Mouse (Mus musculus) embryonic facial prominence, embryonic 12.5 days (tissue): ENCODE measurements at regions not wholly inside any gene's neighbourhood (a gene's known extent, or its start where the extent isn't known, plus 50 kb on each side); places are given as distances from the start of the nearest gene placed in this dataset.
A peak's percentile ranks its signal among the peaks of the same experiment; 100 is the strongest.
"Not testable (repeated sequence)": the region's sequence is repeated elsewhere in the genome, so short reads cannot be mapped to it uniquely, and the experiment has no call there.

Experiments
- ATAC-seq: fragments of 200-750 bp; cut with Nextera tagmentation; 2 replicates; pipeline ENCODE4 v1.8.0; 2017; ENCODE audit not compliant: insufficient number of reproducible peaks, insufficient read depth, low FRiP score, low TSS enrichment
- H3K27ac ChIP-seq: fragments of 300-500 bp; sonication (generic); 2 replicates; pipeline ENCODE4 v1.5.1; 2016; ENCODE audit warnings: mild to moderate bottlenecking
- H3K27me3 ChIP-seq: fragments of 300-500 bp; sonication (generic); 2 replicates; pipeline ENCODE4 v1.6.1; 2016; ENCODE audit warnings: mild to moderate bottlenecking, moderate library complexity
- H3K36me3 ChIP-seq: fragments of 300-500 bp; sonication (generic); 2 replicates; pipeline ENCODE4 v1.6.1; 2016; ENCODE audit warnings: mild to moderate bottlenecking
- H3K4me1 ChIP-seq: fragments of 300-500 bp; sonication (generic); 2 replicates; pipeline ENCODE4 v1.6.1; 2016
- H3K4me2 ChIP-seq: fragments of 300-500 bp; sonication (generic); replicated peaks from 2 replicates; pipeline ENCODE4 v1.6.1; 2016; ENCODE audit warnings: mild to moderate bottlenecking, moderate library complexity
- H3K4me3 ChIP-seq: fragments of 300-500 bp; sonication (generic); 2 replicates; pipeline ENCODE4 v1.5.1; 2016; ENCODE audit warnings: mild to moderate bottlenecking
- H3K9ac ChIP-seq: fragments of 300-500 bp; sonication (generic); 2 replicates; pipeline ENCODE4 v1.6.1; 2016; ENCODE audit warnings: mild to moderate bottlenecking, moderate library complexity
- H3K9me3 ChIP-seq: fragments of 300-500 bp; sonication (generic); 2 replicates; pipeline ENCODE4 v1.6.1; 2016; ENCODE audit warnings: mild to moderate bottlenecking, moderate library complexity
- WGBS: fragments of 180-500 bp; shearing (Covaris S2); methylation state at CpG from one replicate; pipeline ENCODE4 v1.1.7; 2016; 5-methylcytosine and 5-hydroxymethylcytosine counted together

- H3K4me3 ChIP-seq, H3K27ac ChIP-seq, H3K36me3 ChIP-seq, ATAC-seq, H3K27me3 ChIP-seq, H3K4me2 ChIP-seq, H3K4me1 ChIP-seq, H3K9ac ChIP-seq, H3K9me3 ChIP-seq: not testable (repeated sequence)
- 89% methylated on average over 1 of the region's 1 CpGs for WGBS
Observed at GRCm38 (mm10) chr11:40159161-40159560, 535.8 kb downstream of the Mat2b start.

- no peak overlapping the region for H3K4me2 ChIP-seq
- no peak for ATAC-seq
- no peaks in the 10 kb centered on the region for H3K9me3 ChIP-seq
- no peaks in the 10 kb centered on the region for H3K27me3 ChIP-seq
- no peaks in the 10 kb centered on the region for H3K4me1 ChIP-seq
- no peak overlapping the region for H3K27ac ChIP-seq
- H3K4me3 ChIP-seq, result no peak overlapping the region
- WGBS, result 18% methylated on average over 4 of the region's 4 CpGs
- H3K9ac ChIP-seq, result no peak overlapping the region
- H3K36me3 ChIP-seq, result no peaks in the 10 kb centered on the region
Observed at GRCm38 (mm10) chr11:40149312-40149711, 545.7 kb downstream of the Mat2b start.

- Histone ChIP-seq H3K4me2 (no peak overlapping the region), H3K9ac (no peak overlapping the region), H3K4me3 (no peak overlapping the region), H3K9me3 (no peaks in the 10 kb centered on the region), H3K27ac (no peak overlapping the region), H3K4me1 (no peaks in the 10 kb centered on the region), H3K27me3 (no peaks in the 10 kb centered on the region), H3K36me3 (no peaks in the 10 kb centered on the region)
- no peak for ATAC-seq
- WGBS, result 79% methylated on average over 7 of the region's 7 CpGs
Observed at GRCm38 (mm10) chr11:40137803-40138202, 557.2 kb downstream of the Mat2b start.

- no peaks in the 10 kb centered on the region for H3K27me3 ChIP-seq
- no peak overlapping the region for H3K4me3 ChIP-seq
- ATAC-seq, result no peak
- no peaks in the 10 kb centered on the region for H3K36me3 ChIP-seq
- H3K9me3 ChIP-seq, result 0 out of 2 replicates have a peak, but pooled peaks cover 2% of the 10 kb centered on the region
- no peaks in the 10 kb centered on the region for H3K4me1 ChIP-seq
- no peak overlapping the region for H3K4me2 ChIP-seq
- H3K27ac ChIP-seq, result no peak overlapping the region
- no peak overlapping the region for H3K9ac ChIP-seq
- WGBS, result 95% methylated on average over 1 of the region's 1 CpGs
Observed at GRCm38 (mm10) chr11:40102613-40103012, 592.4 kb downstream of the Mat2b start.

GRCm38 (mm10) chr11:40074317-40074716 lies 620.7 kb downstream of the Mat2b start:
- 0 out of 2 replicates have a peak, but pooled peaks have one; percentile 64 for ATAC-seq
- Histone ChIP-seq H3K27me3 (no peaks in the 10 kb centered on the region), H3K4me1 (no peaks in the 10 kb centered on the region), H3K27ac (no peak overlapping the region), H3K4me3 (no peak overlapping the region), H3K36me3 (no peaks in the 10 kb centered on the region), H3K9me3 (no peaks in the 10 kb centered on the region), H3K4me2 (no peak overlapping the region), H3K9ac (no peak overlapping the region)
- 92% methylated on average over 2 of the region's 2 CpGs for WGBS

- Histone ChIP-seq H3K9me3 (no peaks in the 10 kb centered on the region), H3K36me3 (no peaks in the 10 kb centered on the region), H3K4me1 (no peaks in the 10 kb centered on the region), H3K27ac (no peak overlapping the region), H3K27me3 (no peaks in the 10 kb centered on the region), H3K4me3 (no peak overlapping the region), H3K4me2 (no peak overlapping the region), H3K9ac (no peak overlapping the region)
- ATAC-seq, result no peak
- 58% methylated on average over 1 of the region's 1 CpGs for WGBS
Observed at GRCm38 (mm10) chr11:40050503-40050902, 644.5 kb downstream of the Mat2b start.

- 74% methylated on average over 3 of the region's 3 CpGs for WGBS
- H3K27ac ChIP-seq, result no peak overlapping the region
- no peaks in the 10 kb centered on the region for H3K27me3 ChIP-seq
- H3K9ac ChIP-seq, result no peak overlapping the region
- no peak overlapping the region for H3K4me3 ChIP-seq
- no peaks in the 10 kb centered on the region for H3K4me1 ChIP-seq
- H3K4me2 ChIP-seq, result no peak overlapping the region
- H3K9me3 ChIP-seq, result no peaks in the 10 kb centered on the region
- H3K36me3 ChIP-seq, result no peaks in the 10 kb centered on the region
- ATAC-seq, result no peak
Observed at GRCm38 (mm10) chr11:40027511-40027910, 667.5 kb downstream of the Mat2b start.

- Histone ChIP-seq H3K27ac (no peak overlapping the region), H3K36me3 (no peaks in the 10 kb centered on the region), H3K27me3 (no peaks in the 10 kb centered on the region), H3K9ac (no peak overlapping the region), H3K4me1 (no peaks in the 10 kb centered on the region), H3K4me3 (no peak overlapping the region), H3K4me2 (no peak overlapping the region), H3K9me3 (no peaks in the 10 kb centered on the region)
- 58% methylated on average over 2 of the region's 2 CpGs for WGBS
- ATAC-seq, result no peak
Observed at GRCm38 (mm10) chr11:39999483-39999882, 695.5 kb downstream of the Mat2b start.

GRCm38 (mm10) chr11:39998612-39999011 lies 696.4 kb downstream of the Mat2b start:
- Histone ChIP-seq H3K4me3 (no peak overlapping the region), H3K27ac (no peak overlapping the region), H3K9me3 (no peaks in the 10 kb centered on the region), H3K9ac (no peak overlapping the region), H3K4me2 (no peak overlapping the region), H3K27me3 (no peaks in the 10 kb centered on the region), H3K36me3 (no peaks in the 10 kb centered on the region), H3K4me1 (no peaks in the 10 kb centered on the region)
- ATAC-seq, result no peak
- WGBS, result 47% methylated on average over 1 of the region's 1 CpGs

GRCm38 (mm10) chr11:39972585-39972984 lies 722.4 kb downstream of the Mat2b start:
- Histone ChIP-seq H3K9me3 (no peaks in the 10 kb centered on the region), H3K9ac (no peak overlapping the region), H3K4me2 (no peak overlapping the region), H3K27me3 (no peaks in the 10 kb centered on the region), H3K4me3 (no peak overlapping the region), H3K4me1 (no peaks in the 10 kb centered on the region), H3K36me3 (no peaks in the 10 kb centered on the region), H3K27ac (no peak overlapping the region)
- 78% methylated on average over 4 of the region's 4 CpGs for WGBS
- no peak for ATAC-seq

- no peak for ATAC-seq
- no peaks in the 10 kb centered on the region for H3K36me3 ChIP-seq
- H3K9ac ChIP-seq, result no peak overlapping the region
- no peaks in the 10 kb centered on the region for H3K4me1 ChIP-seq
- no peak overlapping the region for H3K4me3 ChIP-seq
- H3K4me2 ChIP-seq, result no peak overlapping the region
- no peaks in the 10 kb centered on the region for H3K27me3 ChIP-seq
- no peaks in the 10 kb centered on the region for H3K9me3 ChIP-seq
- H3K27ac ChIP-seq, result no peak overlapping the region
Observed at GRCm38 (mm10) chr11:39963705-39964104, 731.3 kb downstream of the Mat2b start.

- no peak overlapping the region for H3K4me2 ChIP-seq
- H3K36me3 ChIP-seq, result no peaks in the 10 kb centered on the region
- ATAC-seq, result no peak
- H3K27ac ChIP-seq, result no peak overlapping the region
- no peaks in the 10 kb centered on the region for H3K4me1 ChIP-seq
- no peaks in the 10 kb centered on the region for H3K27me3 ChIP-seq
- H3K9ac ChIP-seq, result no peak overlapping the region
- no peaks in the 10 kb centered on the region for H3K9me3 ChIP-seq
- no peak overlapping the region for H3K4me3 ChIP-seq
Observed at GRCm38 (mm10) chr11:39954426-39954825, 740.6 kb downstream of the Mat2b start.

- WGBS, result 72% methylated on average over 2 of the region's 2 CpGs
- ATAC-seq, result no peak
- H3K9me3 ChIP-seq, result no peaks in the 10 kb centered on the region
- no peaks in the 10 kb centered on the region for H3K36me3 ChIP-seq
- no peaks in the 10 kb centered on the region for H3K4me1 ChIP-seq
- H3K27me3 ChIP-seq, result no peaks in the 10 kb centered on the region
- H3K4me2 ChIP-seq, result no peak overlapping the region
- no peak overlapping the region for H3K27ac ChIP-seq
- no peak overlapping the region for H3K9ac ChIP-seq
- no peak overlapping the region for H3K4me3 ChIP-seq
Observed at GRCm38 (mm10) chr11:39944196-39944595, 750.8 kb downstream of the Mat2b start.
